Mouse (Mus musculus) testis, adult 2 months (tissue): ENCODE measurements around the gene Cep131.

Experiments
- CTCF ChIP-seq: fragments of 200-500 bp; IDR thresholded peaks from 2 replicates; pipeline ENCODE4 v1.5.1; 2012; ENCODE audit warnings: low read depth, mild to moderate bottlenecking, inconsistent platforms, low read length, moderate library complexity; ENCODE audit not compliant: control insufficient read depth, insufficient read depth, insufficient replicate concordance
- POLR2A ChIP-seq: fragments of 200-500 bp; IDR thresholded peaks from 2 replicates; pipeline ENCODE4 v1.6.1; 2012; ENCODE audit warnings: low read depth, mild to moderate bottlenecking, inconsistent platforms, low read length, moderate library complexity; ENCODE audit not compliant: control insufficient read depth

DNA sequence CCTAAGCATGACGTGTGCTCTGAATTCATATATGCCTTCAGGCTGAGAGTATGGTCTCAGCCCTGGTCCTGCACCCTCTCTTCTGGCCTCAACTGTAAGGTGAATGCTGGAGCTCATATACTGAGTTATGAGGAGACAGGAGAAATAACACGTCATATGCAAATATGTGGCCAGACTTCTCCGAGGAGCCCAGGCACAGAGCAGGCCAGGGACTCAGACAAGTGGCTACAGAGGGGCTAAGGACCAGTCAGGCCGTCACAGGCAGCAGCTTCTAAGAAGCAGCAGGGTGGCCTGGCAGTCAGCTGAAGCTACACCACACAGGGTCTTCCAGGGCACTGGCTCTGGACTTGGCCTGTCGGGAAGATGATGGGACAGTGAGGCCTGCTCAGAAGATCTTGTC is 23.3 kb downstream of the Cep131 start:
- TF ChIP-seq CTCF (no peak), POLR2A (no peak)
